Mouse (Mus musculus) erythroblast, adult 5-6 weeks (primary cell): Measurements from ENCODE around the gene Msi1. TPM values are rescaled to one million over a fixed set of nuclear protein-coding genes. Genes with fewer than 3 reads are reported as not detected.

Experiments
- ATAC-seq: replicated peaks from 2 replicates; pipeline ENCODE4 v1.8.0; 2016; ENCODE audit warnings: moderate number of reproducible peaks, mild to moderate bottlenecking, moderate TSS enrichment, inconsistent platforms; ENCODE audit not compliant: poor library complexity, low FRiP score, severe bottlenecking
- total RNA-seq, 2 experiments: library from RNA; stranded (forward) in 1 of 2; stranded (reverse) in 1 of 2; fragments of 150-400 nt in 1 of 2; fragments of 200-764, 138-1000 nt in 1 of 2; gene quantifications; 2 replicates each; pipeline versions ENCODE4 v1.2.3 to v1.2.4; 2015 to 2017; ENCODE audit warnings: low replicate concordance in 2 of 2

Gene Msi1
- not detected in 2 replicates for total RNA-seq (2015; ENCODE audit: low replicate concordance)
- not detected in 2 replicates for total RNA-seq (2017; ENCODE audit: low replicate concordance)

GRCm38 (mm10) chr5:115429359-115430186, at the start of gene Msi1:
Gene Msi1 (plus strand): TSS chr5:115429599.
- ATAC-seq: no peak

- ATAC-seq: no peak
These were observed 37.5 kb upstream of the Msi1 start for GRCm38 (mm10) chr5:115391935-115392334.

- no peak for ATAC-seq
These were observed 36.4 kb upstream of the Msi1 start for GRCm38 (mm10) chr5:115392969-115393368.

GRCm38 (mm10) chr5:115394223-115394622, 35.2 kb upstream of the Msi1 start:
- no peak for ATAC-seq

- ATAC-seq: no peak
These were observed 34.6 kb upstream of the Msi1 start for GRCm38 (mm10) chr5:115394836-115395235.

- ATAC-seq: no peak
These were observed 32.7 kb upstream of the Msi1 start for GRCm38 (mm10) chr5:115396654-115397053.

GRCm38 (mm10) chr5:115397839-115398780, 31.3 kb upstream of the Msi1 start:
- no peak for ATAC-seq

- ATAC-seq: no peak
These were observed 27.3 kb upstream of the Msi1 start for GRCm38 (mm10) chr5:115402063-115402462.

- no peak for ATAC-seq
These were observed 25.8 kb upstream of the Msi1 start for GRCm38 (mm10) chr5:115403436-115404140.

- ATAC-seq: no peak
These were observed 25.1 kb upstream of the Msi1 start for GRCm38 (mm10) chr5:115404241-115404794.

GRCm38 (mm10) chr5:115405205-115405604, 24.2 kb upstream of the Msi1 start:
- ATAC-seq: no peak

GRCm38 (mm10) chr5:115408110-115408509, 21.3 kb upstream of the Msi1 start:
- no peak for ATAC-seq

GRCm38 (mm10) chr5:115415111-115416085, 14.0 kb upstream of the Msi1 start:
- ATAC-seq: no peak

- no peak for ATAC-seq
These were observed 504 bp upstream of the Msi1 start for GRCm38 (mm10) chr5:115428831-115429358.

GRCm38 (mm10) chr5:115430187-115430960, 975 bp downstream of the Msi1 start:
- no peak for ATAC-seq

- no peak for ATAC-seq
These were observed 1.9 kb downstream of the Msi1 start for GRCm38 (mm10) chr5:115431061-115431897.

GRCm38 (mm10) chr5:115431898-115432259, 2.5 kb downstream of the Msi1 start:
- ATAC-seq: no peak
